In genomic region chr2:157844746-157845145, GRCm38 (mm10) we compare ENCODE assay signal across 28 mouse cellular contexts.
A peak's percentile ranks its signal among the peaks of the same experiment; 100 is the strongest.
DNase-seq lines count a peak whose midpoint lies in the region; ATAC-seq and TF ChIP-seq lines count a peak whose summit lies in the region.
"Had no signal": no experiment of that assay in that cellular context is flagged by ENCODE, and none has a peak within 500 bp of the region (broad histone marks: within the 10 kb centered on the region; RNA-seq: fewer than 3 reads in every experiment).

No protein-coding gene starts in this region.

- in situ Hi-C loops in ES-E14 (cut with MboI; ENCODE audit: low sequenced_read_pairs in 2 of 2, unreplicated experiment in 2 of 2), result no loop called here

- H3K4me3 ChIP-seq in kidney, postnatal 0 days (replicated peaks; ENCODE audit: low read depth, low read length), result no peak overlapping the region
- no peak overlapping the region for H3K4me3 ChIP-seq in kidney, embryonic 14.5 days (ENCODE audit: low read length)
- no peak overlapping the region for H3K4me3 ChIP-seq in neural tube, embryonic 11.5 days (ENCODE audit: low read depth, low read length)
- no peak overlapping the region for H3K4me3 ChIP-seq in ES-E14 (ENCODE audit: insufficient read depth in 1 of 2, low read depth in 1 of 2, low read length in 2 of 2, poor library complexity in 1 of 2, severe bottlenecking in 1 of 2)
- H3K4me3 ChIP-seq in cerebellum, adult 2 months (replicated peaks; ENCODE audit: insufficient read depth, low read depth, low read length), result no peak overlapping the region
- H3K4me3 ChIP-seq: embryonic facial prominence, embryonic 15.5 days; forebrain, embryonic 15.5 days; heart, embryonic 13.5 days; limb, embryonic 12.5 days; neural tube, embryonic 15.5 days had no signal

- peak; percentile 37 for DNase-seq in kidney, postnatal 0 days (ENCODE audit: low spot score)
- peak; percentile 7 for DNase-seq in neural tube, embryonic 11.5 days (ENCODE audit: low spot score)
- DNase-seq in neural tube, embryonic 10.5 days (ENCODE audit: extremely low spot score, low spot score), result no peak
- peak; percentile 27 for DNase-seq in ES-E14 (ENCODE audit: low read depth, low spot score)
- peak; percentile 38 for DNase-seq in brain, embryonic 14.5 days (ENCODE audit: low read depth)
- no peak for DNase-seq in spleen, postnatal 14 days (ENCODE audit: low spot score in 2 of 2)
- DNase-seq in cerebellum, adult 2 months, result no peak
- DNase-seq: adrenal gland, adult 2 months; cerebellum, adult 8-10 months; cerebellum, postnatal 36 days; embryo, embryonic 11 days; gastrocnemius, postnatal 14 days; heart, adult 18-20 months; heart, postnatal 14 days; kidney, adult 2 months; kidney, postnatal 25 days; layer of hippocampus, postnatal 36 days; midbrain, embryonic 14.5 days; right cerebral cortex, postnatal 14 days; spleen, adult 18-20 months; thymus, postnatal 25 days had no signal

- no peaks in the 10 kb centered on the region for H3K9me3 ChIP-seq in kidney, postnatal 0 days (replicated peaks; ENCODE audit: low read length)
- H3K9me3 ChIP-seq in kidney, embryonic 14.5 days (ENCODE audit: control insufficient read depth, low read length), result no peaks in the 10 kb centered on the region
- H3K9me3 ChIP-seq in neural tube, embryonic 11.5 days (ENCODE audit: control insufficient read depth, low read length), result no peaks in the 10 kb centered on the region
- no peaks in the 10 kb centered on the region for H3K9me3 ChIP-seq in ES-E14 (ENCODE audit: control insufficient read depth, insufficient read depth, low read depth, low read length)
- H3K9me3 ChIP-seq: embryonic facial prominence, embryonic 15.5 days; forebrain, embryonic 15.5 days; heart, embryonic 13.5 days; limb, embryonic 12.5 days; neural tube, embryonic 15.5 days had no signal

- no peak overlapping the region for H3K9ac ChIP-seq in kidney, postnatal 0 days (ENCODE audit: low read depth, low read length)
- H3K9ac ChIP-seq in kidney, embryonic 14.5 days (ENCODE audit: low read depth, low read length), result no peak overlapping the region
- H3K9ac ChIP-seq in neural tube, embryonic 11.5 days (ENCODE audit: low read length), result no peak overlapping the region
- no peak overlapping the region for H3K9ac ChIP-seq in ES-E14 (ENCODE audit: insufficient read depth, low read depth, low read length, poor library complexity, severe bottlenecking)
- H3K9ac ChIP-seq: embryonic facial prominence, embryonic 15.5 days; forebrain, embryonic 15.5 days; heart, embryonic 13.5 days; limb, embryonic 12.5 days; neural tube, embryonic 15.5 days had no signal

- no peak for TF ChIP-seq CTCF in kidney, postnatal 0 days (IDR thresholded peaks at IDR 0.05; ENCODE audit: low read depth)
- no peak for TF ChIP-seq CTCF in brain, embryonic 14.5 days (IDR thresholded peaks at IDR 0.05; ENCODE audit: borderline replicate concordance, extremely low read depth, insufficient read depth, insufficient read length)
- no peak for TF ChIP-seq CTCF in cerebellum, adult 2 months (IDR thresholded peaks at IDR 0.05; ENCODE audit: borderline replicate concordance, insufficient read depth, low read depth, low read length)

- H3K4me2 ChIP-seq in kidney, postnatal 0 days (ENCODE audit: low read length), result no peak overlapping the region
- H3K4me2 ChIP-seq in kidney, embryonic 14.5 days (replicated peaks; ENCODE audit: low read depth, low read length), result no peak overlapping the region
- no peak overlapping the region for H3K4me2 ChIP-seq in neural tube, embryonic 11.5 days (ENCODE audit: low read depth)
- H3K4me2 ChIP-seq: embryonic facial prominence, embryonic 15.5 days; forebrain, embryonic 15.5 days; heart, embryonic 13.5 days; limb, embryonic 12.5 days; liver, embryonic 11.5 days; neural tube, embryonic 15.5 days had no signal

- H3K27me3 ChIP-seq in kidney, postnatal 0 days (ENCODE audit: insufficient read depth, low read length), result no peaks in the 10 kb centered on the region
- H3K27me3 ChIP-seq in kidney, embryonic 14.5 days (ENCODE audit: control insufficient read depth, insufficient read depth, low read length), result no peaks in the 10 kb centered on the region
- no peaks in the 10 kb centered on the region for H3K27me3 ChIP-seq in neural tube, embryonic 11.5 days (ENCODE audit: control insufficient read depth, insufficient read depth, low read length)
- no peaks in the 10 kb centered on the region for H3K27me3 ChIP-seq in cerebellum, adult 2 months (ENCODE audit: control insufficient read depth, insufficient read depth, low read length)
- H3K27me3 ChIP-seq: embryonic facial prominence, embryonic 15.5 days; forebrain, embryonic 15.5 days; heart, embryonic 13.5 days; limb, embryonic 12.5 days; neural tube, embryonic 15.5 days had no signal

- H3K4me1 ChIP-seq in kidney, postnatal 0 days (replicated peaks; ENCODE audit: insufficient read depth, low read length), result no peaks in the 10 kb centered on the region; the same call in 1 of the 2 replicates
- peaks cover 7% of the 10 kb centered on the region for H3K4me1 ChIP-seq in kidney, embryonic 14.5 days (ENCODE audit: control insufficient read depth, insufficient read depth, low read length)
- peaks cover 2% of the 10 kb centered on the region; the same call in 1 of the 2 replicates for H3K4me1 ChIP-seq in neural tube, embryonic 11.5 days (ENCODE audit: control insufficient read depth, insufficient read depth, low read length)
- peaks cover 20 to 28% of the 10 kb centered on the region in 2 experiments for H3K4me1 ChIP-seq in ES-E14 (ENCODE audit: control insufficient read depth in 2 of 2, insufficient read depth in 2 of 2, low read length in 2 of 2, poor library complexity in 1 of 2)
- no peaks in the 10 kb centered on the region for H3K4me1 ChIP-seq in cerebellum, adult 2 months (ENCODE audit: control insufficient read depth, insufficient read depth, low read length)
- H3K4me1 ChIP-seq: embryonic facial prominence, embryonic 15.5 days had no signal

- 65% methylated on average over 2 of the region's 2 CpGs for WGBS in kidney, postnatal 0 days
- 66% methylated on average over 2 of the region's 2 CpGs for WGBS in kidney, embryonic 14.5 days
- 76% methylated on average over 2 of the region's 2 CpGs for WGBS in neural tube, embryonic 11.5 days
- WGBS in cerebellum, adult 2 months, result 91% methylated on average over 2 of the region's 2 CpGs

- no peak overlapping the region for H3K27ac ChIP-seq in kidney, postnatal 0 days
- no peak overlapping the region for H3K27ac ChIP-seq in kidney, embryonic 14.5 days (ENCODE audit: low read depth, low read length)
- no peak overlapping the region for H3K27ac ChIP-seq in neural tube, embryonic 11.5 days (ENCODE audit: low read depth, low read length)
- H3K27ac ChIP-seq in ES-E14 (ENCODE audit: insufficient read depth, low read depth, low read length, poor library complexity, severe bottlenecking), result peak overlapping the region; percentile 7; the same call in 1 of the 2 replicates
- no peak overlapping the region for H3K27ac ChIP-seq in cerebellum, adult 2 months (ENCODE audit: insufficient read depth, low read length)
- H3K27ac ChIP-seq: embryonic facial prominence, embryonic 15.5 days; forebrain, embryonic 15.5 days; heart, embryonic 13.5 days; limb, embryonic 12.5 days; neural tube, embryonic 15.5 days had no signal

- no peak for ATAC-seq in kidney, postnatal 0 days (replicated peaks; ENCODE audit: low FRiP score, low read depth)
- ATAC-seq in kidney, embryonic 14.5 days (ENCODE audit: low FRiP score, low TSS enrichment), result no peak
- no peak for ATAC-seq in neural tube, embryonic 11.5 days (ENCODE audit: insufficient read depth, low FRiP score, low TSS enrichment)
- ATAC-seq: forebrain, embryonic 15.5 days had no signal

- no peaks in the 10 kb centered on the region; the same call in 1 of the 2 replicates for H3K36me3 ChIP-seq in kidney, postnatal 0 days (ENCODE audit: insufficient read depth, low read length)
- no peaks in the 10 kb centered on the region for H3K36me3 ChIP-seq in kidney, embryonic 14.5 days (ENCODE audit: control insufficient read depth, insufficient read depth, low read length)
- no peaks in the 10 kb centered on the region for H3K36me3 ChIP-seq in neural tube, embryonic 11.5 days (ENCODE audit: control insufficient read depth, insufficient read depth, low read length)
- no peaks in the 10 kb centered on the region for H3K36me3 ChIP-seq in ES-E14 (ENCODE audit: control insufficient read depth, insufficient read depth, low read length, poor library complexity, severe bottlenecking)
- H3K36me3 ChIP-seq: embryonic facial prominence, embryonic 15.5 days; forebrain, embryonic 15.5 days; heart, embryonic 13.5 days; limb, embryonic 12.5 days; neural tube, embryonic 15.5 days had no signal

- TF ChIP-seq POLR2A in brain, embryonic 14.5 days (IDR thresholded peaks at IDR 0.05; ENCODE audit: borderline replicate concordance, extremely low read depth, insufficient read depth, insufficient read length, poor library complexity, severe bottlenecking), result no peak
- TF ChIP-seq POLR2A in cerebellum, adult 2 months (IDR thresholded peaks at IDR 0.05; ENCODE audit: borderline replicate concordance, insufficient read depth, low read length), result no peak

TF ChIP-seq in ES-E14, 5 proteins besides CTCF, POLR2A, EP300 and RAD21:
- no peak for TF ChIP-seq MAFK (IDR thresholded peaks at IDR 0.05; ENCODE audit: insufficient read depth, low read depth, low read length)
- TF ChIP-seq ZC3H11A (IDR thresholded peaks at IDR 0.05; ENCODE audit: borderline replicate concordance, low read depth, low read length), result no peak
- no peak for TF ChIP-seq ZNF384 (IDR thresholded peaks at IDR 0.05; ENCODE audit: low read depth, low read length)
- TF ChIP-seq HCFC1 (IDR thresholded peaks at IDR 0.05; ENCODE audit: borderline replicate concordance, insufficient read depth, low read length), result no peak
- TF ChIP-seq CHD2 (IDR thresholded peaks at IDR 0.05; ENCODE audit: low read depth, low read length), result no peak

Comparison
In these comparisons a context has a peak if more than half of its experiments do, and no peak if none do; other contexts are left out.
1. DNase-seq: peak in kidney, postnatal 0 days (single experiment), neural tube, embryonic 11.5 days (single experiment), ES-E14 (single experiment) and brain, embryonic 14.5 days (single experiment); none in neural tube, embryonic 10.5 days (single experiment), spleen, postnatal 14 days (0 of 2) and cerebellum, adult 2 months (0 of 2).